Mouse (Mus musculus) lung, postnatal 36 days (tissue): ENCODE measurements at regions not wholly inside any gene's neighbourhood (a gene's known extent, or its start where the extent isn't known, plus 50 kb on each side); places are given as distances from the start of the nearest gene placed in this dataset.

Experiments
- DNase-seq: peaks from one replicate; pipeline ENCODE4 v3.0.0; 2022; ENCODE audit warnings: mixed read lengths

GRCm38 (mm10) chr10:100685748-100686147 is 95.5 kb downstream of the 1700017N19Rik start:
- no peak for DNase-seq

- no peak for DNase-seq
These were observed 105.7 kb downstream of the 1700017N19Rik start for GRCm38 (mm10) chr10:100695944-100696343.

DNA sequence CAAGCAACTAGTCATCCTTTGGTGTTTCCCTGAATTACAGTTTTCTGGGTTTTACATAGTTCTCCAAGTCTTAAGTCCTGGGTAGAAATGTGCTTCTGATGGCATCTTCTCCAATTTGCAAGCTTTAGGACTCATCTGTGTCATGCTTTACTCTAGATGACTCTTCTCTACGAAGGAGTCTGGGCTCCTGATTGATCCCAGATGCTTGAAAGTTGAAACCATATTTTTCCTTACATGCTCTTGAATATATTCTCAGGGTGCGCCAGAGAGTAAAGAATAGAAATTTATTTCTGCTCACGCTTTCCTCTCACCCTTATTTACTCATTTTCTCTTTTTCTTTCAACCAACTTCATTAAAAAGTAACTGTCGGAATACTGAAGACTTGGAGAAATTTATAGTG is 108.9 kb downstream of the 1700017N19Rik start:
- DNase-seq = no peak

GRCm38 (mm10) chr10:100700281-100701205 is 110.3 kb downstream of the 1700017N19Rik start:
- DNase-seq = peak; percentile 1

GRCm38 (mm10) chr10:100701938-100702337 is 111.7 kb downstream of the 1700017N19Rik start:
- no peak for DNase-seq

DNA sequence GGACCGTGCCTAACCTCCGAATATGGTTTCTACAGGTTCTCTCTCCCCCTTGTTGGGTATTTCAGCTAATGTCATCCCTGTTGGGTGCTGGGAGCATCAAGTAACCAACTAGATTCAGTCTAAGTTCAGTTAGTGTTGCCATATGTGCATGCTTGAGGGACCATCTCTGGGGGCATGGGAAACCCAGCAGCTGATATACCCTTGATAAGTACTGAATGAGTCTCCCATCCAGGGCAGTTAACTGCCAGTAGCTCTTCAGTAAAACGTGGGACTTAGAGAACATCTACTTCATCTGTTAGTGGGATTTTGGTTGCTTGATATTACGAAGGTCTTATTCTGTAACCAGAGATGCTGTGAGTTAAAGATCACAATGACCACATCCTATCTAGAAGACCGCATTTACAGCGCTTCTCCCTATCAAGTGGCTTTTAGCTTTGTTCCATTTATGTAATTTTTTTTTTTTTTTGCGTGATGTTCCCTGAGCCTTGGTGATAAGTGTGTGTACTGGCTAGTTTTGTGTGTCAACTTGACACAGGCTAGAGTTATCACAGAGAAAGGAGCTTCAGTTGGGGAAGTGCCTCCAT is 125.9 kb downstream of the 1700017N19Rik start:
- no peak for DNase-seq

DNA sequence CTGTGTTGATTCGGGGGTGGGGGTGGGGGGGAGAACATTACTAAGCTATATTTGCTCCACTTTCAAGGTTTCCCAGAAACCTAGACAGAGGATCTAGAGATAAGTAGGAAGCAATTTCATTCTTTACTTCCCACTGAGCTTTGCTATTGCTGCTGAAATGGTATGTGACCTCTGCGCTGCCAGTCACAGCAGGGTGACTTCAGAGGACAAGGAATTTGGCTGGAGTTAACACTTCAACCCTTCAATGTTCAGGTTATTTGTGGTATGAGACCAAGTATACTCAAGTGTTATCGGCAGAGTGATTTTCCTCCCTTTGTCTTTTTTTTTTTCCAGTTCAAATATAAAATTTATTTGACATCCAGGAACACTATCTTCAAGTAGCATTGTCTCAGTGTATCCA is 128.3 kb downstream of the 1700017N19Rik start:
- DNase-seq = no peak

DNA sequence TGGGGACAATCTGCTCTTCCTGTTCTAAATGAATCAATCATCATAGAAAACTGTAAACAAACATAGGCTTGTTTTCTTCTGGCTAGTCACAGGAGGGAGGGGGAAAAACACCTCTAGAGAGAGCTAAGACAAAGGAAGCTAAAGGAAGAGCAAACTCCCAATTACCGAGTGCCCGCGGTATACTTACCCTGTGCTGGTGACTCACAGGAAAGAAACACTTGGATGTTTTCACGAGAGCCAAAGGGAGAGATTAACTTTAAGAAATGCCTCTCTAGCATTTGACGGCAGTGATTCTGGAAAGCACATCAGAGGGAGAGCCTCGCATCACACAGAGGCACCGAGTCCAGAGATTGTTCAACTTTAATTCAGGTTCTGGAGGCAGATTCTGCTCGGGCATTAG is 151.0 kb downstream of the 1700017N19Rik start:
- no peak for DNase-seq

DNA sequence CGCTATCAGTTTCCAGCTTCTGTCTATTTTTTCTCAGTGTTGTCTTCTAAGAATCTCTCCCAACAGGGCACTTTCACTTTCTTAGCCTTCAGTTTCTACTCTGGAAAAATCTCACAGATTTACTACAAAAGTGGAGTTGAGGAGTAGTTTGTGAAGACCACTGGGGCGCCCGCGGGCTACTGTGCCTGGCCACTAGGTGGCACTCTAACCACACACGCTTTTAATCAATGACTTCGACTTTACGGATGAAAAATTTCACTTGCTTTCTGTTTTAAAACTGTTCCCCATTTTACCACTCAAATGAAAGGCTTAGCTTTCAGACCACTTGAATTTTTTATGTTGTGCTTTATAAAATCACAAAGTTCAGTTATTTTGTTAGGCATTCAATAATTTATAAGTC is 151.8 kb downstream of the 1700017N19Rik start:
- DNase-seq = peak; percentile 38

DNA sequence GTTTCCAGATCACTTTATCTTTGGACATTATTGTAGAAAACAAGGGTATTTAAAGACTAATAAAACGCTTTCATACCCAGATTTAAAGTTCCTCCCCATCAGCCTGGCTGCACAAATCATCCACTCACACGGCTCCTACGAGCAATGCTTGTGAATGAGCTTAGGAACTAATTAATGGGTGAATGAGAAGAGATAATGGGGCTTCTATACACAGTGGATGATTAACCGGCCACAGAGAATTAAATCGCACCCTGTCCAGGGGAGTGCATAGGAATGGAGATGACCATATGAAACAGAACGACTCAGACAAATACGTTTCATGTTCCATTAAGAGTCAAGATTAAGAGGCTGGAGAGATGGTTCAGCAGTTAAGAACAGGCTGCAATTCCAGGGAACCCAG is 155.9 kb downstream of the 1700017N19Rik start:
- DNase-seq = no peak

DNA sequence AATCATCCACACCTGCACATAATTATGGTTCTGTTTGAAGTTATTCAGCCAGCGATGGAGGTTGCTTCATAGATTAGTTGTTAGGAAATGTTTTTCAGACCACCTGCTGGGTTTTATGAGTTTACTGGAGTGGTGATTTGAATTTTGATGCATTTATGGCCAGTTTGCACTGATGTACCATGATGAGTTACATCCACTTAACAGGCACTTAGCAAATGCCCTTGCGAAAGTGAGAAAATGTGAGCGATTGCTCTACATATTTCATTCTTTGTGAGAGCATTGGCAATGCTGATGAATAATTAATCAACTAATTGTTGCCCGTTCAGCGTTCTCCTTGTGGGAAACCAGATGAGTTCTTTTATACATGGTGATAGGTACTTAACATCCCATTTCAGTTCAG is 164.7 kb downstream of the 1700017N19Rik start:
- no peak for DNase-seq

GRCm38 (mm10) chr10:100774252-100774651 is 184.0 kb downstream of the 1700017N19Rik start:
- DNase-seq = no peak

DNA sequence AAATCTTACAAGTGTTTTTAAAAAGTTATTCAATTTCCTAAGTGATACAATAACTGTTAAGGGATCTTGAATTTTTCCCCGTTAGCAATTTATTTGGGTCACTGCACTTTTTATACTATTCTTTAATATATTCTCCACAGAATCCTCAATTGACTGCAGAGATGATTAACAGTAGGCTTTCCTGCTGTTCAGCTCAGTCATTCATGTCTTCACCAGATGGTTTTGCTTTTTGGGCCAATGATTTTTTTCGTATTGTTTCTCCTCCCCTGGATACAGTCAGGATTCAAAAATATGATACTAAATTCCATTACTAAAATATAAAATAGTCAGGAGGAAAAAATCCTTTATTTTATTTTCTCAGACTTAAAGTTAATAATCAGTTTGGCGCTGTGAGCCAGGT is 201.9 kb downstream of the 1700017N19Rik start:
- no peak for DNase-seq

DNA sequence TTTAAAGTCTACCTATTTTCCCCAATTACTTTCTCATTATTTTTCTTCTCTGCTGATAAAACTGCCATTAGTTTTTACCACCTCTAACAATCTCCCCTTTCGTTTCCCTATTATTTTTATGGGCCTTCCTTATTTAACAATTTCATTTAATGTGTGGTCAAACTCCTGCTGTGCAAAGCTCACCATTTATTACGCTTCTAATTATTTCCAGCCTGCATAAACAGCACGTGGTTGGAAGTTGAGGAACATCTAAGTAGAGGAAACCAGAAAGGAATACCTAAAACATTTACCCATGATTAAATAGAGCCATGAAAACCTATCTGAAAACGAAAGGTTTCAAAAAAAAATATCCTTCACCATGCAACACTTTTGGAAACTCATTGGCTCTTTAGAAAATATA is 202.3 kb downstream of the 1700017N19Rik start:
- no peak for DNase-seq

GRCm38 (mm10) chr10:100795215-100795972 is 205.1 kb downstream of the 1700017N19Rik start:
- DNase-seq = no peak

DNA sequence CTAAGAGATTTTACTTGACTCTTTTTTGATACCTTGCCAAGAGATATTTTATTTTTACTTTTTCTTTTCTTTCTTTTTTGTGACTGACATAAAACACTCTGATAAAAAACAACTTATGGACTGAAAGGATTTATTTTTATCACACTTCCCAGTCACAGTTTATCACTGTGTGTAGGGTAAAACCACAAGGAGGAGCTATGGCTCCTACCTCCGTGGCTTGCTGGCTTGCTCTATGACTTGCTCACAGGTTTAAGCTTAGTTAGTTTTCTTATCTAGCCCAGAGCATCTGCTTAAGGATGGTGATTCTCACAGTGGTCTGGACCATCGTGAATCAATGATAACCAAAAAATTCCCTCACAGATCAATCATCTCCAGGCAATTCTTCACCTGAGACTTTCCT is 221.4 kb downstream of the 1700017N19Rik start:
- no peak for DNase-seq

- DNase-seq = no peak
These were observed 244.5 kb downstream of the 1700017N19Rik start for GRCm38 (mm10) chr10:100834794-100835193.

DNA sequence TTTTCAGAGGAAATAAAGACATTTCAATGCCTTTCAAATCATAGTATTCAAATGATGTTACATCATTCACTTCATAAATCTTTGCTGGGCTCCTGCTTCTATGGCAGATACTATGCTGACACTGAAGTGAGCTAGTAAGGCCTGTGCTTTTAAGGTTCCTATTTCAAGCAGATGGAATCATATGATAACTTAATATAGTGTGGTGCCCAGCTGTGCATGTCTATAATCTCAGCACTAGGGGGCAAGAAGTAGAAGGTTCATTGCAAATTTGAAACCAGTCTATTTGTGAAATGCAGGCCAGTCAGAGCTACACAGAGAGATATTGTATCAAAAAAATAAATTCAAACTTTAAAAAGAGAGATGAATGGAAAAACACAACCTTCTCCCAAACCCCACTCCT is 262.9 kb downstream of the 1700017N19Rik start:
- DNase-seq = no peak

GRCm38 (mm10) chr10:100856509-100856908 is 266.2 kb downstream of the 1700017N19Rik start:
- no peak for DNase-seq

DNA sequence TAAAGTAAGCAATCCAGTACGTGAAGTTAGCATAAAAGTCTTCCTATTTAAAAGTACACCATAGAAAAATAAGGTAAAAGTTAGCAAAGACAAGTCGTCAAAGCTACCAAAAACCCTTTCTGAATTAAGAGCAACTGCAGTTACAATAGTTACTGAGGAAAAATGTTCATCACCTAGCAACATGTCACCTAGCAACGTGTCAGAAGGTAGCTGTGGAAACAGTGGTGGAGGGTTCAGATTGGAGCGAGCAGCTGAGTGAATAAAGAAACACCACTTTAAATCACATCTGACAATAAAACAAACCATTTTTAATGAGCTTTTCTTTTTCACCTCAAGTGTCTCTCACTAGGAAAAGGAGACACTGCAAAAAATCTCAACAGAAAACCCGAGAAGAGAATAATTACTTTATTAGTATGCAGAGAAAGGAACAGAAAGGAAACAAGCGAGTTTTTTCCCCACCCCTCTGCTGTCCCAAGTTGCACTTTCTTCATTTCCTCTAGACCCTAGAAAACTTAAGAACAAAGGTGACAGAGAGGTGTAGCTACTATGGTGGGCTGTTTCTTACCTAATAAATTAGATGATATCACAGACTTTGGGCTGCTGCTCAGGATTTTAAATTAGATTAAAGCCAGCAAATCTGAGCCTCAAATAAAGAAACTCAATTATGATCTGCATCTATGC is 275.4 kb downstream of the 1700017N19Rik start:
- no peak for DNase-seq

DNA sequence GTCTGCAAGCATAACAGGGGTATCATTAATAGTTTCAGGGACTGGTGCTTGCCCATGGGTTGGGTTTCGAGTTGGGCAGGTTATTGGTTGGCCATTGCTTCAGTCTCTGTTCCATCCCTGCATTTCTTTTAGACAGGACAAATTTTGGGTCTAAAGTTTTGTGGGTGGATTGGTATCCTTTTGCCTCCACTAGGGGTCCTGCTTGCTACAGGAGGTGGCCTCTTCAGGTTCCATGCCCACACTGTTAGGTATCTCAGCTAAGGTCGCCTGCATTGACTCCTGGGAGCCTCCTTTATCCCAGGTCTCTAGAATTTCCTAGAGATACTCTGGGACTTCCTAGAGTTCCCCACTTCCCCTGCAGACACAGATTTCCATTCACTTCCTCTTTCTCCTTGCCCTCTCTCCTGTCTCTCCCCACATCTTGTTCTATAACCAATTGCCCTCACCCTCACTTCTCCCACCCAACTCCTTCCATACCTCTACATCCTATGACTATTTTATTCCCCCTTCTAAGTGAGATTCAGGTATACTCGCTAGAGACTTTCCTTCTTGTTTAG is 278.2 kb downstream of the 1700017N19Rik start:
- DNase-seq = no peak

GRCm38 (mm10) chr10:100882584-100882983 is 292.3 kb downstream of the 1700017N19Rik start:
- no peak for DNase-seq

- DNase-seq = no peak
These were observed 332.7 kb downstream of the 1700017N19Rik start for GRCm38 (mm10) chr10:100922976-100923375.
